Mouse (Mus musculus) MEL (cell line): ENCODE results near the gene Ermap. TPM values are rescaled to one million over a fixed set of nuclear protein-coding genes. Genes with fewer than 3 reads are reported as not detected.
A peak's percentile ranks its signal among the peaks of the same experiment; 100 is the strongest.

Source experiments
- DNase-seq: peaks from one replicate; pipeline ENCODE4 v3.0.0; 2011; ENCODE audit warnings: low read depth, low spot score
- H3K27ac ChIP-seq: 2 replicates; pipeline ENCODE4 v1.5.1; 2012; ENCODE audit warnings: low read depth, mild to moderate bottlenecking, control low read depth, low read length, moderate library complexity; ENCODE audit not compliant: control insufficient read depth
- H3K27me3 ChIP-seq, 2 experiments: fragments of 150-350 bp in 1 of 2; sonication (generic) in 1 of 2; 2 replicates each; pipeline ENCODE4 v1.6.1; 2012; ENCODE audit warnings: low read length in 2 of 2, mild to moderate bottlenecking in 2 of 2, improper control_type of control experiment in 1 of 2, moderate library complexity in 1 of 2; ENCODE audit not compliant: insufficient read depth in 2 of 2, control insufficient read depth in 1 of 2
- H3K36me3 ChIP-seq, 2 experiments: 2 replicates each; pipeline ENCODE4 v1.6.1; 2012 to 2014; ENCODE audit warnings: low read length in 2 of 2, improper control_type of control experiment in 1 of 2, inconsistent platforms in 1 of 2, mild to moderate bottlenecking in 1 of 2; ENCODE audit not compliant: insufficient read depth in 2 of 2, control insufficient read depth in 1 of 2
- H3K4me1 ChIP-seq, 2 experiments: fragments of 150-350 bp in 1 of 2; sonication (generic) in 1 of 2; 2 replicates each; pipeline ENCODE4 v1.6.1; 2012; ENCODE audit warnings: low read length in 2 of 2, improper control_type of control experiment in 1 of 2, mild to moderate bottlenecking in 1 of 2; ENCODE audit not compliant: insufficient read depth in 2 of 2, control insufficient read depth in 1 of 2
- H3K4me3 ChIP-seq, 2 experiments: fragments of 150-350 bp in 1 of 2; sonication (generic) in 1 of 2; 2 replicates each; pipeline ENCODE4 v1.5.1; 2012; ENCODE audit warnings: low read depth in 2 of 2, low read length in 2 of 2, mild to moderate bottlenecking in 2 of 2, moderate library complexity in 2 of 2, control low read depth in 1 of 2, improper control_type of control experiment in 1 of 2; ENCODE audit not compliant: control insufficient read depth in 1 of 2, insufficient read depth in 1 of 2
- H3K79me2 ChIP-seq: 2 replicates; pipeline ENCODE4 v1.6.1; 2012; ENCODE audit warnings: mild to moderate bottlenecking, low read length, moderate library complexity; ENCODE audit not compliant: control insufficient read depth, poor library complexity, insufficient read depth
- H3K9ac ChIP-seq: 2 replicates; pipeline ENCODE4 v1.6.1; 2012; ENCODE audit warnings: low read depth, mild to moderate bottlenecking, control low read depth, low read length, moderate library complexity; ENCODE audit not compliant: control insufficient read depth, poor library complexity, severe bottlenecking
- H3K9me3 ChIP-seq: fragments of 150-350 bp; sonication (generic); replicated peaks from 2 replicates; pipeline ENCODE4 v1.6.1; 2012; ENCODE audit warnings: mild to moderate bottlenecking, low read length, improper control_type of control experiment, moderate library complexity; ENCODE audit not compliant: insufficient read depth
- BHLHE40 ChIP-seq: IDR thresholded peaks from 2 replicates; pipeline ENCODE4 v1.6.1; 2012; ENCODE audit warnings: low read depth, mild to moderate bottlenecking, inconsistent platforms, low read length, improper control_type of control experiment, borderline replicate concordance
- CHD1 ChIP-seq: IDR thresholded peaks from 2 replicates; pipeline ENCODE4 v1.6.1; 2012; ENCODE audit warnings: low read depth, mild to moderate bottlenecking, inconsistent platforms, low read length, improper control_type of control experiment
- CHD2 ChIP-seq: IDR thresholded peaks from 2 replicates; pipeline ENCODE4 v1.6.1; 2011; ENCODE audit warnings: low read length, improper control_type of control experiment
- CTCF ChIP-seq, 3 experiments: IDR thresholded peaks in 2 of 3; conservative IDR thresholded peaks in 1 of 3; 2 replicates each; pipeline ENCODE4 v1.5.1; 2011 to 2012; ENCODE audit warnings: low read length in 3 of 3, low read depth in 2 of 3, mild to moderate bottlenecking in 2 of 3, improper control_type of control experiment in 1 of 3, inconsistent platforms in 1 of 3, mixed read lengths in 1 of 3, moderate library complexity in 1 of 3; ENCODE audit not compliant: control insufficient read depth in 1 of 3, insufficient read depth in 1 of 3, poor library complexity in 1 of 3, severe bottlenecking in 1 of 3
- E2F4 ChIP-seq: IDR thresholded peaks from 2 replicates; pipeline ENCODE4 v1.6.1; 2011; ENCODE audit warnings: low read depth, low read length, improper control_type of control experiment, borderline replicate concordance
- ELF1 ChIP-seq: IDR thresholded peaks from 2 replicates; pipeline ENCODE4 v1.6.1; 2014; ENCODE audit warnings: low read depth, mild to moderate bottlenecking, inconsistent platforms, low read length, improper control_type of control experiment, moderate library complexity
- EP300 ChIP-seq, 2 experiments: IDR thresholded peaks; 2 replicates each; pipeline ENCODE4 v1.6.1; 2011; ENCODE audit warnings: improper control_type of control experiment in 2 of 2, low read length in 2 of 2, low read depth in 1 of 2, mild to moderate bottlenecking in 1 of 2
- ETS1 ChIP-seq: IDR thresholded peaks from 2 replicates; pipeline ENCODE4 v1.6.1; 2012; ENCODE audit warnings: low read depth, mild to moderate bottlenecking, inconsistent platforms, low read length, improper control_type of control experiment, moderate library complexity
- GATA1 ChIP-seq: IDR thresholded peaks from 2 replicates; pipeline ENCODE4 v1.6.1; 2011; ENCODE audit warnings: low read depth, low read length, improper control_type of control experiment
- JUND ChIP-seq: IDR thresholded peaks from 2 replicates; pipeline ENCODE4 v1.6.1; 2011; ENCODE audit warnings: low read depth, mild to moderate bottlenecking, improper control_type of control experiment, low read length
- KAT2A ChIP-seq: conservative IDR thresholded peaks from 2 replicates; pipeline ENCODE4 v1.6.1; 2012; ENCODE audit warnings: low read depth, low read length, improper control_type of control experiment, inconsistent platforms
- MAFK ChIP-seq: IDR thresholded peaks from 2 replicates; pipeline ENCODE4 v1.6.1; 2011; ENCODE audit warnings: low read depth, mild to moderate bottlenecking, low read length, improper control_type of control experiment, borderline replicate concordance
- MAZ ChIP-seq: IDR thresholded peaks from 2 replicates; pipeline ENCODE4 v1.6.1; 2012; ENCODE audit warnings: low read depth, mild to moderate bottlenecking, inconsistent platforms, low read length, improper control_type of control experiment
- MEF2A ChIP-seq: IDR thresholded peaks from 2 replicates; pipeline ENCODE4 v1.6.1; 2014; ENCODE audit warnings: low read depth, mild to moderate bottlenecking, inconsistent platforms, low read length, improper control_type of control experiment; ENCODE audit not compliant: poor library complexity, insufficient replicate concordance, severe bottlenecking; ENCODE audit errors: extremely low read depth
- MXI1 ChIP-seq: IDR thresholded peaks from 2 replicates; pipeline ENCODE4 v1.6.1; 2011; ENCODE audit warnings: mild to moderate bottlenecking, low read depth, low read length, improper control_type of control experiment
- MYC ChIP-seq: IDR thresholded peaks from 2 replicates; pipeline ENCODE4 v1.6.1; 2011; ENCODE audit warnings: low read depth, mild to moderate bottlenecking, low read length, improper control_type of control experiment, moderate library complexity
- NELFE ChIP-seq: IDR thresholded peaks from 2 replicates; pipeline ENCODE4 v1.6.1; 2011; ENCODE audit warnings: low read depth, low read length, improper control_type of control experiment
- NRF1 ChIP-seq: IDR thresholded peaks from 2 replicates; pipeline ENCODE4 v1.6.1; 2014; ENCODE audit warnings: low read depth, mild to moderate bottlenecking, inconsistent platforms, low read length, improper control_type of control experiment, moderate library complexity; ENCODE audit not compliant: poor library complexity, insufficient read depth, severe bottlenecking
- POLR2A ChIP-seq, 2 experiments: IDR thresholded peaks; 2 replicates each; pipeline ENCODE4 v1.6.1; 2011 to 2012; ENCODE audit warnings: low read length in 2 of 2, mild to moderate bottlenecking in 2 of 2, control low read depth in 1 of 2, improper control_type of control experiment in 1 of 2, low read depth in 1 of 2, moderate library complexity in 1 of 2; ENCODE audit not compliant: control insufficient read depth in 1 of 2, insufficient read depth in 1 of 2, poor library complexity in 1 of 2
- POLR2AphosphoS2 ChIP-seq: IDR thresholded peaks from 2 replicates; pipeline ENCODE4 v1.6.1; 2011; ENCODE audit warnings: low read length, improper control_type of control experiment
- RCOR1 ChIP-seq: IDR thresholded peaks from 2 replicates; pipeline ENCODE4 v1.6.1; 2012; ENCODE audit warnings: low read depth, mild to moderate bottlenecking, inconsistent platforms, low read length, improper control_type of control experiment
- SIN3A ChIP-seq: IDR thresholded peaks from 2 replicates; pipeline ENCODE4 v1.6.1; 2012; ENCODE audit warnings: low read length, improper control_type of control experiment, inconsistent platforms
- SMC3 ChIP-seq: IDR thresholded peaks from 2 replicates; pipeline ENCODE4 v1.6.1; 2011; ENCODE audit warnings: low read depth, low read length, improper control_type of control experiment
- TBP ChIP-seq: IDR thresholded peaks from 2 replicates; pipeline ENCODE4 v1.8.0; 2011; ENCODE audit warnings: low read depth, low read length, improper control_type of control experiment
- UBTF ChIP-seq: IDR thresholded peaks from 2 replicates; pipeline ENCODE4 v1.6.1; 2012; ENCODE audit warnings: low read depth, mild to moderate bottlenecking, inconsistent platforms, low read length, improper control_type of control experiment, moderate library complexity, borderline replicate concordance; ENCODE audit not compliant: insufficient read depth
- USF1 ChIP-seq: IDR thresholded peaks from 2 replicates; pipeline ENCODE4 v1.6.1; 2014; ENCODE audit warnings: low read depth, mild to moderate bottlenecking, inconsistent platforms, low read length, improper control_type of control experiment, moderate library complexity
- USF2 ChIP-seq, 2 experiments: IDR thresholded peaks; 2 replicates each; pipeline ENCODE4 v1.6.1; 2011 to 2012; ENCODE audit warnings: improper control_type of control experiment in 2 of 2, low read length in 2 of 2, borderline replicate concordance in 1 of 2, inconsistent platforms in 1 of 2, low read depth in 1 of 2, mild to moderate bottlenecking in 1 of 2; ENCODE audit not compliant: insufficient read depth in 1 of 2
- ZNF384 ChIP-seq: IDR thresholded peaks from 2 replicates; pipeline ENCODE4 v1.6.1; 2012; ENCODE audit warnings: low read depth, mild to moderate bottlenecking, inconsistent platforms, low read length, improper control_type of control experiment
- polyA plus RNA-seq, 2 experiments: library from polyadenylated mRNA; stranded (reverse) in 1 of 2; unstranded in 1 of 2; fragments of >175 nt in 1 of 2; fragments of >200 nt in 1 of 2; gene quantifications; 2 replicates each; pipeline versions ENCODE4 v1.2.1 to v1.2.4; 2012; ENCODE audit warnings: low replicate concordance in 2 of 2, low read depth in 1 of 2; ENCODE audit not compliant: insufficient read length in 2 of 2, insufficient read depth in 1 of 2, missing spikeins in 1 of 2
- total RNA-seq: library from RNA; depleted of rRNA; stranded (reverse); fragments of 300-350 nt; gene quantifications from 2 replicates; pipeline ENCODE4 v1.2.3, GENCODE M21; 2012

The Ermap gene
- total and polyA plus RNA-seq, 3 experiments: 44.1 to 247 (median 138) TPM

GRCm38 (mm10) chr4:119127229-119127628 is 62.6 kb downstream of the Ermap start:
- Histone ChIP-seq H3K36me3 (peaks cover 3 to 15% of the 10 kb centered on the region in 2 experiments), H3K9ac (peak overlapping the region; percentile 8; the same call in 1 of the 2 replicates)
- TF ChIP-seq POLR2AphosphoS2 (no peak), NELFE (no peak), USF1 (no peak), ELF1 (peak; percentile 20; the same call in 1 of the 2 replicates), MYC (no peak), GATA1 (no peak), TBP (no peak), ZNF384 (no peak), SMC3 (no peak), UBTF (no peak), NRF1 (peak; percentile 60), JUND (no peak), MXI1 (no peak), MAFK (no peak), MAZ (no peak), CHD1 (no peak), BHLHE40 (no peak), ETS1 (peak; percentile 18; the same call in 1 of the 2 replicates), RCOR1 (no peak; the same call in 1 of the 2 replicates), EP300 (IDR thresholded peaks at IDR 0.05; ENCODE audit: low read depth in 1 of 2, low read length in 2 of 2) (peak in 1 of 2 experiments; percentile 60; a peak in 1 of 4 replicates), CHD2 (no peak), MEF2A (no peak), SIN3A (peak; percentile 51; the same call in 1 of the 2 replicates), CTCF (IDR thresholded peaks at IDR 0.05 in 2 of 3, conservative IDR thresholded peaks at IDR 0.05 in 1 of 3; ENCODE audit: control insufficient read depth in 1 of 3, insufficient read depth in 1 of 3, low read depth in 2 of 3, low read length in 3 of 3, poor library complexity in 1 of 3, severe bottlenecking in 1 of 3) (no peak), POLR2A (IDR thresholded peaks at IDR 0.05; ENCODE audit: control insufficient read depth in 1 of 2, insufficient read depth in 1 of 2, low read depth in 1 of 2, low read length in 2 of 2, poor library complexity in 1 of 2) (no peak), KAT2A (no peak), USF2 (IDR thresholded peaks at IDR 0.05; ENCODE audit: borderline replicate concordance in 1 of 2, insufficient read depth in 1 of 2, low read depth in 1 of 2, low read length in 2 of 2) (no peak), E2F4 (no peak)
- TF ChIP-seq, all 39 proteins: peak for 5
- Histone ChIP-seq H3K27ac (peak overlapping the region; percentile 38), H3K79me2 (no peaks in the 10 kb centered on the region), H3K4me1 (peaks cover 7 to 27% of the 10 kb centered on the region in 2 experiments; a peak in 3 of 4 replicates), H3K27me3 (no peaks in the 10 kb centered on the region), H3K4me3 (no peak overlapping the region), H3K9me3 (no peaks in the 10 kb centered on the region)
- DNase-seq: peak; percentile 87
